Mouse (Mus musculus): ENCODE data around the gene Pigc. TPM values are rescaled to one million over a fixed set of nuclear protein-coding genes. Genes with fewer than 3 reads are reported as not detected.
A peak's percentile ranks its signal among the peaks of the same experiment; 100 is the strongest.

Gene Pigc
- total RNA-seq (2015) (11.7 and 13.5 TPM in 2 replicates), total RNA-seq (2017) (19.1 and 23.2 TPM in 2 replicates)

- ATAC-seq (ENCODE audit: poor library complexity, severe bottlenecking) = peak; percentile 97
These were observed at the start of gene Pigc for GRCm38 (mm10) chr1:161968589-161969407. Pigc (plus strand) TSS chr1:161969186.

- ATAC-seq (ENCODE audit: poor library complexity, severe bottlenecking) = no peak
These were observed 49.4 kb upstream of the Pigc start for GRCm38 (mm10) chr1:161919594-161919993.

- ATAC-seq (ENCODE audit: poor library complexity, severe bottlenecking) = no peak
These were observed 48.2 kb upstream of the Pigc start for GRCm38 (mm10) chr1:161920475-161921454.

DNA sequence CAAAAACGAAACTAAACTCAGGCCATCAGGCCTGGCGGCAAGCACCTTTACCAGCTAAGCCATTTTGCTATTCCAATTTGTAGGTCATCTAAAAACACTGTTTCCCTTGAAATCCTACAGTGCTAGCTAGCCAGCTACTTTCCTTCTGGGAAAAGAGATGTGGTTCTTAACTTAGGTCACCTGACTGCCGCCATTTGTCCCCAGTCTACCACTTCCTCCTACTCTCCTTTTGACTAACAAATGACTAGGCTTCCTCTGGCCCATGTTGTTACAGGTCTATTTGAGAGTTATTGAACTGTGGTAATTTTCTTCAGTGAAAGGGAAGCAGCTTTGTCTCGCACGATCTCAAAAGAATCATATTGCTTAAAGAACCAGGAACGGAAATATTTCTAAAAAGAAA lies 47.1 kb upstream of the Pigc start:
- ATAC-seq (ENCODE audit: poor library complexity, severe bottlenecking) = peak; percentile 66

DNA sequence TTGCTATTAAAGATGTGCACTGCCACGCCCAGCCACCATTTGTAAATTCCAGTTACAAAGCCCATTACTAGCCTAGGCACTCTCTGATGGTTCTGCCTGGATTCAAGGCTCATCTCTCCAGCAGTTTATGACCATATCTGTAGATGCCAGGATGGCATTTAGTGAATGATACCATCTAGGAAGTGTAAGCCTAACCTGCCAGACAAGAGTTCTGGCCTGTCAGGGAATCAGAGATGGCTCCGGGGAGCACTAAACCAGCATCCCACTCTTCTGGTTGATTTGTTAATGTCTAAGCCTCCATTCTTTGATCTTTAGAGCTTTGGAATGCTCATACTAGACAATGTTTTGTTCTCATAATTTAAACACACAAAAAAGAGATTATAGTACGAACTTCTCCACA lies 44.7 kb upstream of the Pigc start:
- ATAC-seq (ENCODE audit: poor library complexity, severe bottlenecking) = no peak

- no peak for ATAC-seq (ENCODE audit: poor library complexity, severe bottlenecking)
These were observed 43.6 kb upstream of the Pigc start for GRCm38 (mm10) chr1:161925281-161925805.

- ATAC-seq (ENCODE audit: poor library complexity, severe bottlenecking) = no peak
These were observed 41.0 kb upstream of the Pigc start for GRCm38 (mm10) chr1:161927976-161928375.

GRCm38 (mm10) chr1:161931313-161931712 lies 37.7 kb upstream of the Pigc start:
- no peak for ATAC-seq (ENCODE audit: poor library complexity, severe bottlenecking)

- ATAC-seq (ENCODE audit: poor library complexity, severe bottlenecking) = no peak
These were observed 37.2 kb upstream of the Pigc start for GRCm38 (mm10) chr1:161931817-161932216.

- ATAC-seq (ENCODE audit: poor library complexity, severe bottlenecking) = no peak
These were observed 36.7 kb upstream of the Pigc start for GRCm38 (mm10) chr1:161932286-161932685.

- ATAC-seq (ENCODE audit: poor library complexity, severe bottlenecking) = no peak
These were observed 26.9 kb upstream of the Pigc start for GRCm38 (mm10) chr1:161942082-161942481.

DNA sequence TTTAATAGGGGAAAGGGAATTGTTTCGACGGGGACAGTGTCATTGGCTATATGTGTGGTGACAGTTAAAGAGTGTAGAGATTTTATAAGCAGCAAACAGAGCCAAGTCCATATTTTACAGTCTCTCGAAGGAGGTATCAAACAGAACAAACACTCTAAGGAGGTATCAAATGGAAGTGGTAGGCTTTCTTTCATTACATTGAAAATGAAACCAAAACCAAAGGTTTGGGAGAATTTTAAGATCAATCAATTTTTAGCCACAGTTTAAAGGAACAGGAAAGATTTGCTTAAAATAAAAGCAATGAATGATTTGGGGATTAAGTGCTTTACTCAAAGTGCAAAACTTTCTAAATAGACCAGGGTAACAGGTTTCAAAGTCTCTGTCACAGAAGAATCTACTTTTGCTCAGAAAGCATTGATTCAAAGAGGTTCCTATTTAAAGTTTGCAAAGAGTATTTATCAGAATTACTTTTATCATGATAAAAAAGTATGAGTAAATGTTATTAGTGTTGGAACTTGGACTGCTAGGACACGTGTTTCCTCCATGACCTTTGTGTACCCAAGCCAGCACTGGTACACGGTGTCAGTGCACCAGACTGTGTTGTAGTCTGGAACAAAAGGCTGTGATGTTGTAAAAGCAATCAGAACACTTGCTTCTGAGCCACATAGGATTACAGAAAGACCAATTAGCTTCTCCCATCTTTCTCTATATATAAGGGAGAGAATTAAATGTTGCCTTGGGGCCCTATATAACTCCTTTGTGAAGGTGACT lies 17.8 kb upstream of the Pigc start:
- no peak for ATAC-seq (ENCODE audit: poor library complexity, severe bottlenecking)

DNA sequence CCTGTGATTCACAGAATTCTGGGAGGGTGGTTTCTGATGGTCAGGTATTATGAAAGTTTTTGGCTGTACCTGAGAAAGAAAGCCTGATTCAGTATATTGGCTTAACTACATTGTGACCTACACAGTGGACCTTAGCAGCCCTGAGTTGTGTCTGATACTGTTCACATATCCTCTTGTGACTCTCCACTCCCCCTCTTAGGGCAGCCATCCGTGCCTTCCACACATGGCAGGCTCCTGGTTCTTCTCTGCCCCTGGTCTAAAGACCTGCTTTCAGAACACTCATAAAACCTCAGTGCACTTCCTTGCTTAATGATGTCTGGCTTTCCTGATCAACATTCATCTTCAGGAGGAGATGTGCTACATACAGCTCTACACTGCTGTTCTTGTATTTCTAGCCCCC lies 16.4 kb upstream of the Pigc start:
- no peak for ATAC-seq (ENCODE audit: poor library complexity, severe bottlenecking)

DNA sequence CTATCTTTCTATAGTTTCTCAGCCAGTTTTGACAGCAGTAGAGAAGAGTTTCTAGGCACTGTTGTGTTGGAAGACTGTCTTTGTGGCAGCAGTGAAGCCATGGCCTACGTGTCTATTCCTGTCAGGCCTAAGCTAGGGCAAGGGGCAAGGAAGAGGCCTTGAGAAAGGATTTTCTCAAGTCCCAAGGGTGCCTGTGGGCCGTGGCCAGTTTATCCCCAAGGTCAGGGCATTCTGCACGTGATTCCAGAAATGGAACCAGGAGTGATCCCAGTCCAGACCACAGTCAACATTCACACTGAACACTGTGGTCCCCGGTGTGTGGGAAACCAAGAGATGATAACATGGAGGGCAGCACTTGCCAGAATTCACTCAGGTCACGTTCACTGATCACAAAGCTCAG lies 13.1 kb upstream of the Pigc start:
- ATAC-seq (ENCODE audit: poor library complexity, severe bottlenecking) = no peak

GRCm38 (mm10) chr1:161957964-161958950 lies 10.7 kb upstream of the Pigc start:
- ATAC-seq (ENCODE audit: poor library complexity, severe bottlenecking) = no peak

- peak; percentile 87 for ATAC-seq (ENCODE audit: poor library complexity, severe bottlenecking)
These were observed 6.3 kb upstream of the Pigc start for GRCm38 (mm10) chr1:161962465-161963377.

DNA sequence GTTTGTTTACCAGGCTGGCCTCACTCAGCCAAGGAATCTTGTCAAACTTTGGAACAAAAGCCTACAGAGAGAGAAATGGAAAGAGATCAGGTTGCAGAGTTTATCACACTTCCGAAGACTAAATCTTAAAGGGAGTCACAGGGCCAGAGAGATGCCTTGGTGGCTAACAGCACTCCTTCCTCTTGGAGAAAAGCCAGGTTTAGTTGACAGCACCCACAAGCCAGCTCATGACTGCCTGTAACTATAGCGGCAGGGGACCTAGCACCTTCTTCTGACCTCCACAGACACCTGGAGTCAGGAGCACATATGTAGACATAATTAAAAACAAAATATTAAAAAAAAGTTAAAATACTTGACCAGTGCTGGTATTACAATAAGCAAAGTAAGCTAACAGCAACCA lies 1.1 kb upstream of the Pigc start:
- no peak for ATAC-seq (ENCODE audit: poor library complexity, severe bottlenecking)

- no peak for ATAC-seq (ENCODE audit: poor library complexity, severe bottlenecking)
These were observed 1.9 kb downstream of the Pigc start for GRCm38 (mm10) chr1:161970874-161971273.

Measured in megakaryocyte, adult 5-6 weeks (primary cell).